Mouse (Mus musculus) neural tube, embryonic 15.5 days (tissue): Measurements from ENCODE around the gene Epb41l1. TPM values are rescaled to one million over a fixed set of nuclear protein-coding genes. Genes with fewer than 3 reads are reported as not detected.

ENCODE experiments used
- ATAC-seq: fragments of 200-750 bp; cut with Nextera tagmentation; 2 replicates; pipeline ENCODE4 v1.8.0; 2017; ENCODE audit warnings: mild to moderate bottlenecking, moderate TSS enrichment, moderate library complexity; ENCODE audit not compliant: low FRiP score
- H3K27ac ChIP-seq: fragments of 300-500 bp; sonication (generic); replicated peaks from 2 replicates; pipeline ENCODE4 v1.5.1; 2015; ENCODE audit warnings: mild to moderate bottlenecking, inconsistent platforms
- H3K27me3 ChIP-seq: fragments of 300-500 bp; sonication (generic); replicated peaks from 2 replicates; pipeline ENCODE4 v1.6.1; 2015; ENCODE audit warnings: inconsistent platforms
- H3K36me3 ChIP-seq: fragments of 300-500 bp; sonication (generic); 2 replicates; pipeline ENCODE4 v1.6.1; 2015; ENCODE audit warnings: inconsistent platforms
- H3K4me1 ChIP-seq: fragments of 300-500 bp; sonication (generic); 2 replicates; pipeline ENCODE4 v1.6.1; 2015; ENCODE audit warnings: inconsistent platforms
- H3K4me2 ChIP-seq: fragments of 300-500 bp; sonication (generic); 2 replicates; pipeline ENCODE4 v1.6.1; 2015; ENCODE audit warnings: inconsistent platforms, mild to moderate bottlenecking, moderate library complexity
- H3K4me3 ChIP-seq: fragments of 300-500 bp; sonication (generic); replicated peaks from 2 replicates; pipeline ENCODE4 v1.5.1; 2015; ENCODE audit warnings: mild to moderate bottlenecking, inconsistent platforms
- H3K9ac ChIP-seq: fragments of 300-500 bp; sonication (generic); replicated peaks from 2 replicates; pipeline ENCODE4 v1.6.1; 2015; ENCODE audit warnings: mild to moderate bottlenecking, inconsistent platforms
- H3K9me3 ChIP-seq: fragments of 300-500 bp; sonication (generic); replicated peaks from 2 replicates; pipeline ENCODE4 v1.6.1; 2016; ENCODE audit warnings: inconsistent platforms
- WGBS: fragments of 180-500 bp; shearing (Covaris S2); methylation state at CpG from one replicate; pipeline ENCODE4 v1.1.7; 2015; ENCODE audit warnings: mixed read lengths; 5-methylcytosine and 5-hydroxymethylcytosine counted together
- polyA plus RNA-seq: library from polyadenylated mRNA; unstranded; fragments of >200 nt; fragmentation: Nextera tagmentation; extraction: Ambion mirVana; gene quantifications from 2 replicates; pipeline ENCODE4 v1.2.1, GENCODE M21; 2015

The Epb41l1 gene
- polyA plus RNA-seq, 1 experiment from 2014 or later = 14.8 TPM

GRCm38 (mm10) chr2:156561808-156562207 is 141.1 kb downstream of the Epb41l1 start:
- 93% methylated on average over 2 of the region's 2 CpGs for WGBS
- no peaks in the 10 kb centered on the region for H3K27me3 ChIP-seq

GRCm38 (mm10) chr2:156563557-156563956 is 142.8 kb downstream of the Epb41l1 start:
- peak; percentile 79 for ATAC-seq
- peaks cover 50% of the 10 kb centered on the region for H3K36me3 ChIP-seq
- H3K27ac ChIP-seq = no peak overlapping the region; the same call in 1 of the 2 replicates
- H3K4me1 ChIP-seq = no peaks in the 10 kb centered on the region
- no peaks in the 10 kb centered on the region for H3K9me3 ChIP-seq
- H3K4me2 ChIP-seq = no peak overlapping the region
- H3K9ac ChIP-seq = no peak overlapping the region
- WGBS = 76% methylated on average over 5 of the region's 5 CpGs
- no peaks in the 10 kb centered on the region for H3K27me3 ChIP-seq
- no peak overlapping the region for H3K4me3 ChIP-seq

More at GRCm38 (mm10) chr2:156561808-156562207, 141.1 kb downstream of the Epb41l1 start:
- H3K4me2 ChIP-seq = no peak overlapping the region
- H3K27ac ChIP-seq = no peak overlapping the region
- H3K4me1 ChIP-seq = no peaks in the 10 kb centered on the region
- H3K36me3 ChIP-seq = peaks cover 49% of the 10 kb centered on the region
- H3K4me3 ChIP-seq = no peak overlapping the region
- no peak overlapping the region for H3K9ac ChIP-seq
- no peak for ATAC-seq
- no peaks in the 10 kb centered on the region for H3K9me3 ChIP-seq

DNA sequence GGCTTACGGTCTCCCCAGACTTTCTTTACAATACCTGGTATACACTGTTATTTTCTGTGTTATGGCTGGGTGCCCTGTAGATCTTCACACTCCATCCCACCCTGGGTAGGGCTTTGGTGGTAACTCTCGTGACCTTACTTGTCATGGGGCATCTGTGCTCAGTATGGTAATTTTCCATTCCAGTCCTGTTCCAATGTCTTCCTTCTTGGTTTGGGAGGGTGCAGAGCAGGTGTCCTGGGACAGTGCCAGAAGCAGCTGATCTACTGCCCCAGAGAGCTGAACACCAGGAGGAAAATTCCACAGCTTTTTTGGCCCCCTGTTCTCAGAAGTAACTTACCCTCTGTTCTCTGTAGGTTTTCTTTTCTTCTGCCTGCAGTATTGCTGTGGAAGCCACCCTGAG is 145.8 kb downstream of the Epb41l1 start:
- H3K36me3 ChIP-seq = peaks cover 37% of the 10 kb centered on the region
- no peak for ATAC-seq
- 80% methylated on average over 2 of the region's 2 CpGs for WGBS
- H3K9me3 ChIP-seq = no peaks in the 10 kb centered on the region
- H3K4me2 ChIP-seq = no peak overlapping the region
- H3K27ac ChIP-seq = no peak overlapping the region
- no peaks in the 10 kb centered on the region for H3K4me1 ChIP-seq
- H3K4me3 ChIP-seq = no peak overlapping the region
- no peaks in the 10 kb centered on the region for H3K27me3 ChIP-seq
- no peak overlapping the region for H3K9ac ChIP-seq

DNA sequence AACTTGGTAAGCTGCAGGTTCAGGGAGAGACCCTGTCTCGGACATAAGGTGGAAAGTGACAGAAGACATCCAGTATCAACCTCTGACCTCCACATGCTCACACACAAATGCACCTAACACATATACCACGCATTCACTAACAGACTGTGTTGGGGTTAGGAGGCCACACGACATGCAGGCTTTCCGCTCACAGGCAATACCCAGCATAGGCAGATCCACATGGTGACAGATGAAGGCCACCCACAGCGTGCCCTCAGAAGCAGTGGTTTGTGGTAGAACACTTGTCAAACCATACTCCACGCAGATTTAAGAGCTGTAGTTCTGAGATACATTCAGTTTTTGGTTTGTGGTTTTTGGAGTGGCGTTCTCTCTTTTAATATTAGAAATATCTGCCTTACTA is 147.9 kb downstream of the Epb41l1 start:
- no peaks in the 10 kb centered on the region for H3K9me3 ChIP-seq
- no peak overlapping the region for H3K4me3 ChIP-seq
- H3K27me3 ChIP-seq = no peaks in the 10 kb centered on the region
- H3K4me2 ChIP-seq = no peak overlapping the region
- H3K27ac ChIP-seq = no peak overlapping the region
- 95% methylated on average over 7 of the region's 7 CpGs for WGBS
- H3K4me1 ChIP-seq = no peaks in the 10 kb centered on the region
- no peak overlapping the region for H3K9ac ChIP-seq
- peaks cover 35% of the 10 kb centered on the region for H3K36me3 ChIP-seq
- no peak for ATAC-seq

DNA sequence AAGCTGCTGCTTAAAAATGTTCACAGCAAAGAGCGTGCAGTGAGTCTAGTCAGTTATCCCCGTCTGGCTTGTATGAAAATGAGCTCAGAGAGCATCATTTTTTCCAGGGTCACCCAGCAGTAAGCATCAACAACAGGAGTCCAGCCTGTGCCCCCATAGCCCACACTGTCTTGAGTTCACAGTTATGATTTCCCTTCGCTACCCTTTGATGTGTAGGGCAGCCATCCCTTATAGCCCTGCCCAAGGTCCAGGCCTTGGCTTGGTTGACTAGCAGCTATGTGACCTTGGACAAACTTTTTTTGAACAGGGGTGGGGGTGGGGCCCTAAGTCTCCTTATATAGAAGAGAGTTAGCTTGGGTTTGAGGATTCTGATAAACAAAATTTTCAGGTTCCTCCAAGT is 148.6 kb downstream of the Epb41l1 start:
- Histone ChIP-seq H3K4me3 (no peak overlapping the region), H3K36me3 (peaks cover 35% of the 10 kb centered on the region), H3K9me3 (no peaks in the 10 kb centered on the region), H3K4me2 (no peak overlapping the region), H3K27ac (no peak overlapping the region), H3K4me1 (no peaks in the 10 kb centered on the region), H3K27me3 (no peaks in the 10 kb centered on the region), H3K9ac (no peak overlapping the region)
- 90% methylated on average over 3 of the region's 3 CpGs for WGBS
- no peak for ATAC-seq

DNA sequence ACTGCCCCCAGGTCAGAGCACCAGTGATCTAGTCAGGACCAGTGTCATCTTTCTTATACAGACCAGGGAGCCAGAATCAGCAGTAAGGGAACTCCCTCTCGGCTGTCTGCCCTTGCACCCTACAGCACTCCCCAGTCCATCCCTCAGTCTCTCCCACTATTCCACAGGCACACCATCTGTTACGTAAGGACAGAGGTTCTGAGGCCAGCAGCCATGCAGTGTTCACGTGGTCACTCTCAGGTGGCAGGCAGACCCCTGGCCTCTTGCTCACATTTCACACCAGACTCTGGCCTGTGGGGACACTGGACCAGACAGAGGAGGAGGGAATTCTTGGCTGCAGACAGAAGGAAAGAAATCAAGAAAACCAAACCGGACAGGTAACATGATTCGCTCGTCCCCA is 150.8 kb downstream of the Epb41l1 start:
- ATAC-seq = no peak
- 85% methylated on average over 6 of the region's 6 CpGs for WGBS
- Histone ChIP-seq H3K9ac (0 out of 2 replicates have a peak overlapping the region, but pooled peaks have one; percentile 3), H3K36me3 (peaks cover 30% of the 10 kb centered on the region), H3K9me3 (no peaks in the 10 kb centered on the region), H3K4me2 (no peak overlapping the region), H3K27ac (no peak overlapping the region), H3K4me1 (no peaks in the 10 kb centered on the region), H3K27me3 (no peaks in the 10 kb centered on the region), H3K4me3 (no peak overlapping the region)

DNA sequence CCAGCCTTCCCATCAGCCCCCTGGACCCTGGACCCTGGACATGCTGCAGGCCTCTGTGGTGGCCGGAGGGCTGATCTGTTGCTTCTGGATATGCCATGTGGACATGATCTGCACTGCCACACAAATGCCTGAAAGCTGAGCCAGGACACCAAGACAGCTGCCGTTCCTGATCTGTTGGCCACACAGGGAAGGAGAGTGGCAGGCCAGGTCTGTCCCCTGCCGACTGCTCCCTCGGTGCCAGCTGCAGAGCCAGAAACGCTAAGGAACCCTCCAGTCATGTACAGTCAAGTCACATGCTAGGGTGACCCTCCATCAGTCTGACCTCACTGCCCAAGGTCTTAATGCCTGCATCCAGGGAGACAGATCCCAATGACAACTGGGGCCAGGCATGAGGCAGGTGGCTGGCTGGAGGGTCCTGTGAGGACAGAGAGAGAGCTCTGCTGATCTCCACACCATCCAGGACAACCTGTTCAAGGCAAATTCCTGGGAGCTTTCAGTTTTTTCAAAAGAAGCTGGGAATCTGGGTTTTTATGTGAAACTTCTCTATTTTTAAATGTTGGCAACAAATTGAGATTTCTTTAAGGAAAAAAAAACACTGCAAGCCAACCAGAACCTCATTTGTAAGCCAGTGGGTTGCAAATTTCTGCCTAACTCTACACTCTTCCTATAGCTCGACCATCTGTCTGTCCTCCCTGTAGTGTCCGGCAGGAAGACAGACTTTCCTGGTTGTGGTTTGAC is 156.3 kb downstream of the Epb41l1 start:
- H3K27ac ChIP-seq = no peak overlapping the region
- H3K27me3 ChIP-seq = no peaks in the 10 kb centered on the region
- H3K4me2 ChIP-seq = no peak overlapping the region
- no peaks in the 10 kb centered on the region for H3K9me3 ChIP-seq
- WGBS = 83% methylated on average over 7 of the region's 7 CpGs
- no peaks in the 10 kb centered on the region for H3K36me3 ChIP-seq
- ATAC-seq = no peak
- no peak overlapping the region for H3K9ac ChIP-seq
- H3K4me1 ChIP-seq = 0 out of 2 replicates have a peak, but pooled peaks cover 3% of the 10 kb centered on the region
- H3K4me3 ChIP-seq = no peak overlapping the region

- 80% methylated on average over 5 of the region's 5 CpGs for WGBS
- Histone ChIP-seq H3K9ac (no peak overlapping the region), H3K4me2 (no peak overlapping the region), H3K9me3 (no peaks in the 10 kb centered on the region), H3K36me3 (no peaks in the 10 kb centered on the region), H3K27me3 (no peaks in the 10 kb centered on the region), H3K27ac (no peak overlapping the region), H3K4me1 (peaks cover 14% of the 10 kb centered on the region), H3K4me3 (no peak overlapping the region)
- ATAC-seq = no peak
These were observed 159.8 kb downstream of the Epb41l1 start for GRCm38 (mm10) chr2:156580507-156580906.

DNA sequence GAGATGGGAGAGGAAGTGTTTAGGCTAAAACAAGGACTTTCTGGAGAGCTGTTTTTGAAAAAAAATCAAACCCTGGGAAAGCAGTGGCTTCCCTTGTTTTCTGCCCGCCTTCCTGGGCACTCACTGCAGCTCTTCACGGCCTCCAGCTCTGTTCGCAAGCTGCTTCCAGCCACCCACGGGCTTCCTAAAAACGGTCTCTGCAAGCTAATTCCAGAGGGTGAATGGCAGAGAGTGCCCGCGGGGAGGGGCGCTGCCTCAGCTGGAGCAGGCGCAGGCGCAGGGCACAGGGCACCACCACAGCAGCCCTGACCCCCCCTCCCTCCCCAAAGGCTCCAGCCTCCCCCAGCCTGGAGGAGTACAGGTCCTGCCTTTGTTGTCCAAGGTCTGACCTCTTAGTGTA is 160.5 kb downstream of the Epb41l1 start:
- WGBS = 52% methylated on average over 10 of the region's 10 CpGs
- H3K4me3 ChIP-seq = no peak overlapping the region

GRCm38 (mm10) chr2:156582887-156583286 is 162.2 kb downstream of the Epb41l1 start:
- Histone ChIP-seq H3K27ac (no peak overlapping the region), H3K27me3 (no peaks in the 10 kb centered on the region), H3K36me3 (no peaks in the 10 kb centered on the region), H3K9ac (no peak overlapping the region), H3K4me3 (no peak overlapping the region), H3K9me3 (no peaks in the 10 kb centered on the region), H3K4me2 (no peak overlapping the region), H3K4me1 (peaks cover 14% of the 10 kb centered on the region)
- WGBS = 90% methylated on average over 10 of the region's 10 CpGs
- no peak for ATAC-seq

More for the DNA sequence above, 160.5 kb downstream of the Epb41l1 start:
- Histone ChIP-seq H3K4me1 (peaks cover 14% of the 10 kb centered on the region), H3K27me3 (no peaks in the 10 kb centered on the region), H3K9ac (no peak overlapping the region), H3K36me3 (no peaks in the 10 kb centered on the region), H3K27ac (no peak overlapping the region), H3K9me3 (no peaks in the 10 kb centered on the region), H3K4me2 (no peak overlapping the region)
- ATAC-seq = no peak

DNA sequence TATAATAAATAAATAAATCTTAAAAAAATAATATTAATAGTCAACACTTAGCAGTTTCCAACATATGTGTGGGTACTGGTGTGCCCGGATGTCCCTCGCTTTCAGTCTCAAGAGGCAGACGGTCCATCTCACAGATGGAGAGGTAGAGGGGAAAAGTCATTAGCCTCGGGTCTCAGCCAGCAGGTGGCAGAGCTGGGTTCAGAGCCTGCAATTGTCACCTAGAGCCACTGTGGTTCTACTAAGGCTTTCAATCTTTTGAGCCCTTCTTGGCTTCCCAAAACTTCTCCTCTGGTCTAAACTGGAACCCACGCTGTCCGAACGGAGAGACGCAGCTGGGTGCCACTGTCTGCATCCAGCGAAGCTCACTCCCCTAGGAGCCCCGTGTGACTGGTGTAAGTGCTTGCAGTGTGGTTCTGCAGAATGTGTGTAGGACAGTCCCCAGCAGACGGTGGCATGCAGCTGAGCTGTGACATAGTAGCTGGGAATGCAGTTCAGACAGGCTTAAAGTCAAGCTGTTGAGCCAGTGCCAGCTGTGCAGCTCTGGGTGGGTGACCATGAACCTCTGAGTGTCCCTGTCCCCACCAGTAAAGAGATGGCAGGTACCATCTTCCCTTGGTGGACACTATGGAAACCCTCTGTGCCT is 163.6 kb downstream of the Epb41l1 start:
- Histone ChIP-seq H3K4me3 (no peak overlapping the region), H3K27me3 (no peaks in the 10 kb centered on the region), H3K9me3 (no peaks in the 10 kb centered on the region), H3K36me3 (no peaks in the 10 kb centered on the region), H3K27ac (0 out of 2 replicates have a peak overlapping the region, but pooled peaks have one; percentile 33), H3K4me2 (no peak overlapping the region), H3K4me1 (peaks cover 14% of the 10 kb centered on the region), H3K9ac (no peak overlapping the region)
- no peak for ATAC-seq
- 64% methylated on average over 11 of the region's 11 CpGs for WGBS
